Mouse (Mus musculus) E14TG2a.4 (cell line): ENCODE results near the gene Slc37a2.

ENCODE experiments used
- CTCF ChIP-seq: conservative IDR thresholded peaks from 2 replicates; pipeline ENCODE4 v1.5.1; 2014; ENCODE audit warnings: low read length
- NANOG ChIP-seq: IDR thresholded peaks from 2 replicates; pipeline ENCODE4 v1.6.1; 2014; ENCODE audit warnings: borderline replicate concordance, low read length, mixed read lengths
- POU5F1 ChIP-seq: IDR thresholded peaks from 2 replicates; pipeline ENCODE4 v1.6.1; 2014; ENCODE audit warnings: low read length, borderline replicate concordance

DNA sequence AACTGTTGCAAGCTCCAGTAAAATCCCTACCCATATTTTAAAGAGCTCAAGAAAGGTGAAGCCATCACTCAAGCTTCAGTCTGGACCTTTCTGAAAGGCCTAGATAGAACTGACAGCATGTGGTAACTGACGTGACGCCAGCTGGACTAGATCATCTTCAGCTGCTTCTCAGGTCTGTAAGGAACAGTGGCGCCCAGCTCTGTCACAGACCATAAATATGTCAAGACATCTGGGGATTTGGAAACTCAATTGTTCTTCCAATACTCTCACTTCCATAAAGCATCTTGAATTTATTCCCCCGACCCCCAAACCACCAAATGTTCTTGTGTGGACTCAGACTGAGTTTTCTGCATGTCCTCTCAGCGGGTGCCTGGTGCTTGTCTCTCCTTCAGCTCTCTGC lies 55.1 kb downstream of the Slc37a2 start:
- TF ChIP-seq CTCF: no peak
- TF ChIP-seq NANOG: no peak
- TF ChIP-seq POU5F1: no peak
